Mouse (Mus musculus) lung, postnatal 0 days (tissue): Measurements from ENCODE around the gene Ncoa3.

Experiments used
- CTCF ChIP-seq: IDR thresholded peaks from 2 replicates; pipeline ENCODE4 v1.5.1; 2016; ENCODE audit warnings: antibody characterized with exemption, mild to moderate bottlenecking
- EP300 ChIP-seq: IDR thresholded peaks from 2 replicates; pipeline ENCODE4 v1.6.1; 2016; ENCODE audit warnings: antibody characterized with exemption, mild to moderate bottlenecking, control low read depth

DNA sequence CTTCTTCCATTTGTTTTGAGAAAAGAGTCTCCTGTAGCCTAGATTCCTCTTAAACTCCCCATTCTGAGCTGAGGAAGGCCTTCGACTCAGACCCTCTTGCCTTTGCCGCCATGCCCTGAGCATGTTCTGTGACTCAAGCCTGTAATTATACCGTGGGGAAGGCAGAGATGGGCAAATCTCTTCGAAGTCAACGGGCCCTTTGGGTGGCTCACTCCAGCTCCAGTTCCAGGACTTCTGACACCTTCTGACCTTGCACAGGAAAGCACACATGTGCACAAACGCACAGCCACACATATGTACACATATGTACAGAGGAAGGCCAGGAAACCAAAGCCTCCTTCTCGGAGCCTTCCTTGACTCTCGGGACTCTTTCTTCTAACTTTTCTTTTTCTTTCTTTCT is 37.0 kb upstream of the Ncoa3 start:
- TF ChIP-seq CTCF (no peak), EP300 (no peak)
